Mouse (Mus musculus): ENCODE measurements at regions not wholly inside any gene's neighbourhood (a gene's known extent, or its start where the extent isn't known, plus 50 kb on each side); places are given as distances from the start of the nearest gene placed in this dataset.

DNA sequence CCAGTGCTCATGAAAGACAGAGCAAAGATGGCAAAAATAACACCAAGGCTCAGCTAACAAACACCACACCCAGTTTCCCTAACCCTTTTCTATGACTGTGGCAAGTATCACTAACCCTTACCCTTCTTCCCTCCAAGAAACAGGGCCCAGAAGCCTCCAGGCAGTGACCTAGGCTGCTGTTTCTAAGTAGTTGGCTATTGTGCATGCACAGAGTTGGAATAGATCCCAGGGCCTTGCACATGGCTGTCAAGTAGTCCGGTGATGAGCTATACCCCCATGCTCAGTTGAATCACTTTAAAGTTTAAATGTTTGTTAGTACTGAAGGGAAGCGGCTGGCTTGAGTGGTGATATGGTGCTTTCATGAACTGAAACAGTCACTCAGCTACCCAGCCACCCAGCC lies 53.9 kb upstream of the Arntl start:
- no peaks in the 10 kb centered on the region for H3K36me3 ChIP-seq (replicated peaks)
- no peak for DNase-seq (ENCODE audit: low spot score)
- TF ChIP-seq GATA2 (IDR thresholded peaks at IDR 0.05; ENCODE audit: borderline replicate concordance, low read depth, low read length) (no peak), GATA1 (IDR thresholded peaks at IDR 0.05; ENCODE audit: borderline replicate concordance, low read length) (no peak), POLR2AphosphoS5 (IDR thresholded peaks at IDR 0.05; ENCODE audit: insufficient replicate concordance, low read depth, low read length) (no peak), CTCF (IDR thresholded peaks at IDR 0.05; ENCODE audit: low read depth, low read length) (no peak), TAL1 (conservative IDR thresholded peaks at IDR 0.05; ENCODE audit: low read depth, low read length) (no peak)
- no peaks in the 10 kb centered on the region for H3K9me3 ChIP-seq (replicated peaks)
- ATAC-seq (ENCODE audit: extremely low read depth, insufficient number of reproducible peaks, low FRiP score, poor library complexity, severe bottlenecking), result no peak
- H3K4me3 ChIP-seq (ENCODE audit: low read depth, low read length), result no peak overlapping the region
- H3K27me3 ChIP-seq (ENCODE audit: insufficient read depth, low read length), result peaks cover 11% of the 10 kb centered on the region
- no peaks in the 10 kb centered on the region for H3K4me1 ChIP-seq (ENCODE audit: insufficient read depth, low read depth, low read length)

DNA sequence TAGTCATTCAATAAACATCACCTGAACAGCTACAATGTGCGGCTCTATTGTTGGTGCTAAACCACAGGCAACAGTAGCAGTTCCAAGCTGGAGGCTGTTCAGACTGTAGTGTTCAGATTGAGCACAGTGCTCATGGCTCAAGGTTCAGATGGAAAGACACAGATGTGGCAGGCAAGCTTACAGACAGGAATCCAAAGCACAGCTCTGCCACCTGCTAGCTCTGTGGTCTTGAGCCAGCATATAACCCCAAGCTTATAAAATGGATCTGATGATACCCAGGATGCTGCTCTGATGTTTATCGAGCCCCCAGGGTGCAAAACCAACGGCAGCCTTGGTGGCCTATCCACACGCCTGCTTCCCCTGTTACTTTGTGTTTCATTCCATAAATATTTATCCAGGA lies 53.2 kb upstream of the Arntl start:
- DNase-seq (ENCODE audit: low spot score) (no peak), ATAC-seq (ENCODE audit: extremely low read depth, insufficient number of reproducible peaks, low FRiP score, poor library complexity, severe bottlenecking) (no peak)
- Histone ChIP-seq H3K4me1 (ENCODE audit: insufficient read depth, low read depth, low read length) (no peaks in the 10 kb centered on the region), H3K27me3 (ENCODE audit: insufficient read depth, low read length) (peaks cover 11% of the 10 kb centered on the region), H3K36me3 (replicated peaks) (no peaks in the 10 kb centered on the region), H3K4me3 (ENCODE audit: low read depth, low read length) (no peak overlapping the region), H3K9me3 (replicated peaks) (no peaks in the 10 kb centered on the region)
- TF ChIP-seq POLR2AphosphoS5 (IDR thresholded peaks at IDR 0.05; ENCODE audit: insufficient replicate concordance, low read depth, low read length), result no peak
- TF ChIP-seq TAL1 (conservative IDR thresholded peaks at IDR 0.05; ENCODE audit: low read depth, low read length), result no peak
- TF ChIP-seq CTCF (IDR thresholded peaks at IDR 0.05; ENCODE audit: low read depth, low read length), result no peak
- TF ChIP-seq GATA2 (IDR thresholded peaks at IDR 0.05; ENCODE audit: borderline replicate concordance, low read depth, low read length), result no peak
- no peak for TF ChIP-seq GATA1 (IDR thresholded peaks at IDR 0.05; ENCODE audit: borderline replicate concordance, low read length)

GRCm38 (mm10) chr7:113156366-113156765 lies 50.9 kb upstream of the Arntl start:
- ATAC-seq (ENCODE audit: extremely low read depth, insufficient number of reproducible peaks, low FRiP score, poor library complexity, severe bottlenecking), result no peak
- DNase-seq (ENCODE audit: low spot score), result no peak
- H3K4me1 ChIP-seq (ENCODE audit: insufficient read depth, low read depth, low read length), result no peaks in the 10 kb centered on the region

DNA sequence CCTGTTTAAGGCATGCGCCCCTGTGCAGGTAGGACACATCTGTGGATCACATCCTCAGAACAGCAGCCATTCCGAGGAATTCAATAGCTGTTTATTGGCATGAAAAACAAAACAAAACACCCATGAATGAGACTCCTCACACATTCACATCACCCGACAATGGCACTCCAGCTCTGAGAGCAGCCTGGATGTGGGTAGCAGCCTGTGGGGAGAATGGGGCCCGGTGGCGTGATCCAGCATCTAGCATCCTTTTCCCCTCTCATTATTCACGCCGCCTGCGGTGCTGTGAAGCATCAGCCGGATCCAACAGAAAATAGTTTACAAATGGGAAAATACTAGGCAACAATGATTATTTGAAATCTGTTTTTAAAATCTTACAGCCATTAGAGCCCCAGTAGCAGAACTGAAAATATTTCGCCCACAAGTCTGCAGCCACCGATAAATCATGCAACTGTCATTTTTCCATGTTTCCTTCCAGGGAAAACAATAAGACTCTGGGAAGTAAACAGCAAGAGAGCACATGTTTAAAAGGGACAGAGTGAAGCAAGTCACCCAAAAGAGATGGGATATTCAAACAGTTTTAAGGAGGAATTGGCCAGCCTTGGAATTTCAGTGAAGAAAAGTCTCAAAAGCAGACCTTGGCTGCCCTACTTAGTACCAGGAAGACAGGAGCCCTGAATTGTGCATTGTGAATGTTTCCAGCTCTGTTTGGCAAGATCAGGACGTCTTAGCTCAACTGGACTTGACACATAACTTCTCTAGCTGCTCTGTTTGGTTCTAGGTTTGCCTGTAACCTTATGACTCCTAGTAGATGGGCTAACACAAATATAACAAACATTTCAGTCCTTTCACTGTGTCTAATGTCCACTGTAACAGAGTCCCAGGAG lies 50.2 kb upstream of the Arntl start:
- no peak for ATAC-seq (ENCODE audit: extremely low read depth, insufficient number of reproducible peaks, low FRiP score, poor library complexity, severe bottlenecking)
- peaks cover 8% of the 10 kb centered on the region for H3K27me3 ChIP-seq (ENCODE audit: insufficient read depth, low read length)

More at GRCm38 (mm10) chr7:113156366-113156765, 50.9 kb upstream of the Arntl start:
- Histone ChIP-seq H3K36me3 (replicated peaks) (no peaks in the 10 kb centered on the region), H3K9me3 (replicated peaks) (no peaks in the 10 kb centered on the region), H3K27me3 (ENCODE audit: insufficient read depth, low read length) (peaks cover 11% of the 10 kb centered on the region), H3K4me3 (ENCODE audit: low read depth, low read length) (no peak overlapping the region)
- TF ChIP-seq GATA2 (IDR thresholded peaks at IDR 0.05; ENCODE audit: borderline replicate concordance, low read depth, low read length), result no peak
- TF ChIP-seq POLR2AphosphoS5 (IDR thresholded peaks at IDR 0.05; ENCODE audit: insufficient replicate concordance, low read depth, low read length), result no peak
- TF ChIP-seq TAL1 (conservative IDR thresholded peaks at IDR 0.05; ENCODE audit: low read depth, low read length), result no peak
- no peak for TF ChIP-seq CTCF (IDR thresholded peaks at IDR 0.05; ENCODE audit: low read depth, low read length)
- TF ChIP-seq GATA1 (IDR thresholded peaks at IDR 0.05; ENCODE audit: borderline replicate concordance, low read length), result no peak

More for the DNA sequence above, 50.2 kb upstream of the Arntl start:
- no peak for DNase-seq (ENCODE audit: low spot score)
- Histone ChIP-seq H3K9me3 (replicated peaks) (no peaks in the 10 kb centered on the region), H3K4me1 (ENCODE audit: insufficient read depth, low read depth, low read length) (no peaks in the 10 kb centered on the region), H3K4me3 (ENCODE audit: low read depth, low read length) (no peak overlapping the region), H3K36me3 (replicated peaks) (no peaks in the 10 kb centered on the region)
- TF ChIP-seq CTCF (IDR thresholded peaks at IDR 0.05; ENCODE audit: low read depth, low read length) (no peak), GATA1 (IDR thresholded peaks at IDR 0.05; ENCODE audit: borderline replicate concordance, low read length) (no peak), TAL1 (conservative IDR thresholded peaks at IDR 0.05; ENCODE audit: low read depth, low read length) (no peak), GATA2 (IDR thresholded peaks at IDR 0.05; ENCODE audit: borderline replicate concordance, low read depth, low read length) (no peak), POLR2AphosphoS5 (IDR thresholded peaks at IDR 0.05; ENCODE audit: insufficient replicate concordance, low read depth, low read length) (no peak)

Data from G1E (cell line).